Mouse (Mus musculus) cerebellum, postnatal 25 days (tissue): Measurements from ENCODE around the gene Necap1.

ENCODE experiments used
- DNase-seq, 2 experiments: peaks; one replicate each; pipeline ENCODE4 v3.0.0; 2021; ENCODE audit warnings: mixed read lengths in 2 of 2

Gene Necap1

DNA sequence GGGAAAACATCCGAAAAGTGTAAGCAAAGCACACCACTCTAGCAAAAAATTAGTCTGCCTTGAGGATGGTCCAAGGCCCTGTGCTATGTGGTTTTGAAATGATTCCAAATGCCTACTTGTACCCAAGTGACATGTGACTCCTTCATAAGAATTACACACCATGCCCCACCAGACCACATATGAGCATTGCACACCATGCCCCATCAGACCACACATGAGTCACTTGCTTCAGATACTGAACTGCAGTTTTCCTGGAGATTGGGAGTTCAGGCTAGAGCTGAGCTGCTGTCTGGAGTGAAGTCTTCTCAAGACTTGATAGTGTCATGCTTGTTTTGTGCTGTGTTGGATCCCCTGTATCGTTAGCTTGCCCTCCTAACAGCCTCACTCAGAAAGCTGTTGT is 15.3 kb downstream of the Necap1 start:
- DNase-seq, result no peak

DNA sequence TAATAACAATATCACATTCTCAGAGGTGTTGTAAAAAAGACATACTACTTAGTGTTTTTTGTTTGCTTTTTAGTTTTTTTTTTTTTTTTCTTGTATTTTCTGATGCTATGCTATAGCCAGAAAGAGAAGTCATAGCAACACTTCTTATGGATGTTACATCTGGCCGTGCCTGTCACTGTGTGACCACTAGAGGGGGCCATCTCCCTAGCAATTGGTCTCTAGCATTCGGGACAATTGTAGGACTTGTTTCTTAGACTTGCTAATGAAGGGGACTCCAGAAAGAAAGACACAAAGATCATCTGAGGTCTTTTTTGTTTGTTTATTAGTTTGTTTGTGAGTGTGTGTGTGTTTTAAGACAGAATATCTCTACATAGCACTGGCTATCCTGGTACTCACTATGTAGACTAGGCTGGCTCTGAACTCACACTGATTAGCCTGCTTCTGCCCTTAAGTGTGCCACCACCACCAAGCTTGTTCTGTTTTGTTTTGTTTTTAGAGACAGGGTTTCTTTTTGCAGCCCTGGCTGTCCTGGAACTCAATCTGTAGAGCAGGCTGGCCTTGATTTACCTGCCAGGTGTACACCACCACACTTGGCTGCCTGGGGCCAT is 18.3 kb downstream of the Necap1 start:
- DNase-seq, result peak; percentile 42 to 75

DNA sequence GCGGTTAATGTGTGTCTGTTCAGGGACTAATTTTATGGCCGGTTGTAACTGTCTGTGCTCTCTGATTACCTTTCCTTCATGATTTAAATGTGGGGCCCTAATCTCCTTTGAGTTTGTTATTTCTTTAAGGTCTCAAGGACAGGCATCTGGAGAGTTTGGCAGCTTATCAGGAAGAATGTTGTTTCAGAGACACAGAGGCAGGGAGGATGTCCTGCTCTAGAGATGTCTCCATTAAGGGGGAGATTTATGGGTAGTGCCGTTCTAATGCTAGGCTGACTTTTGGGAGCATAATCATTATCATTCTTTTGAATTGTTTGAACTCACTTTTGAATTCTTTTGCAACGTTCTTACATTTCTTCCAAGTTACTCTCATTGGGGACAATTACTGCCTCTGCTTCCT is 45.6 kb downstream of the Necap1 start:
- no peak for DNase-seq

DNA sequence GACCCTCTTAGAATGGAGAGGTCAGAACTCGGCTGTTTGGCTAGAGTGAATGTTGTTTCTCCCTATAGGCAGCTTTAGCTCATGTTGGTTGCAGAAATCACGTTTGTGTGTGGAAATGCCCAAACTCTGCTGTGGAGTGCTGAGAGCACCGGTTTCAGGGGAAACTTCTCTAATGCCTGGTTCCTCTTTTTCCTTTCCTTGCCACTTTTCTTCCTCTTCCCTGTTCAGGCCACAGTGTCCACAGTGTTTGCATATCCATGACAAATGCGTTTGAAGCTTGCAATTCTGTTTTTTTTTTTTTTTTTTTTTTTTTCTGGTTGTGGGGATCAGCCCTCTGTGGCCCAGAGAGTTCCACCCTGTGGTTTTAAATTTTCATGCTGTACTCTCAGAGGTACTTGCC is 47.2 kb downstream of the Necap1 start, which contains the start of gene Clec4a1:
Gene Clec4a1, plus strand, starts transcription at position 398 of the 400 bp plus-strand sequence.
- DNase-seq, result no peak

DNA sequence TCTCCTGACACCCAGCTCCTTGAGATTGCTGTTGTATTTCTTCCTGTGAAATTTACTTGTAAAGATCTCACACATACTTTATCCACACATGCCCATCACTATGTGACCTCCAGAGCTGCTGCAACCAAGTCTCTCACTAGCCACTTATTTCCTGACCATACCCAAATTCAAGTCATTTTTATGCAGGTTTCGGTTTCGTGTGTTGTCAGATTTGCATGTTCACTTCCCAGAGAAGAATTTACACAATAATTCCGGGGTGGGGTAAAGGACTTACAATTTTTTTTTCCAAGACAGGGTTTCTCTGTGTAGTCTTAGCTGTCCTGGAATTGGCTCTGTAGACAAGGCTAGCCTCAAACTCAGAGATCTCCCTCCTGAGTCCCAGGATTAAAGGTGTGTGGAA is 60.6 kb downstream of the Necap1 start:
- DNase-seq, result no peak
